Mouse (Mus musculus) lung, adult 2 months (tissue): Measurements from ENCODE around the gene Zscan5b.

Experiments used
- CTCF ChIP-seq: fragments of 200-500 bp; IDR thresholded peaks from 2 replicates; pipeline ENCODE4 v1.5.1; 2011; ENCODE audit warnings: mild to moderate bottlenecking, low read length, control low read depth; ENCODE audit not compliant: insufficient read depth
- POLR2A ChIP-seq: fragments of 200-500 bp; IDR thresholded peaks from 2 replicates; pipeline ENCODE4 v1.6.1; 2011; ENCODE audit warnings: low read depth, mild to moderate bottlenecking, control low read depth, low read length, borderline replicate concordance; ENCODE audit errors: extremely low read depth

DNA sequence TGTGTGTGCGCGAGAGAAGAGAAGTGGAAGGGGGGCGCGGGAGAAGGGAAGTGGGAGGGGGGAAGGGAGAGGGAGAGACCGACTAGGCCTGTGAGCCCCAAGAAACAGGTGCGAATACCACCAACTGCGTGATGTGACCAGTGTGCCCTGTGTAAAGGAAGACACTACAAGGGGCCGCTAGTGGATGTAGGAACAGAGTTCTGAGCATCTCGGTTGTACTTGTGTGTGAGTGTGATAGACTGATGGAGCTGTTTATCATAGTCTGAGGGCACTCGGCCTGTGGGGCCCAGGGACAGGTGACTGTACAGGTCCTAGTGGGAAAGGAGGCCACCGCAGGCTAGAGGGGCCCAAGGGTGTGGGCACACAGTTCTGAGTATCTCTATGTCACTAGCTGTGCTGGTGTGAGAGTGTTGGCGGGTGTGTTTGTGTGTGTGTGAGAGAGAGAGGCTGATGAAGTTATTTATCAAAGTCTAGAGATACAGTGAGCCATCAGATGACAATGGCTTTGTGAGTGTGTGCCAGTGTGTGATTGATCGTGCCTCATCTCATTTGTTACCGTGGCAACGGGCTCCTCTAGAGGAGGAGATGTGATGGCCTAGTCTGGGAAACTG, 64.9 kb downstream of the Zscan5b start:
- TF ChIP-seq POLR2A, result no peak
- no peak for TF ChIP-seq CTCF
